Mouse (Mus musculus): ENCODE data around the gene Ccdc7a. TPM values are rescaled to one million over a fixed set of nuclear protein-coding genes. Genes with fewer than 3 reads are reported as not detected.

Ccdc7a gene
- polyA plus RNA-seq, 1 experiment from 2014 or later, result not detected

DNA sequence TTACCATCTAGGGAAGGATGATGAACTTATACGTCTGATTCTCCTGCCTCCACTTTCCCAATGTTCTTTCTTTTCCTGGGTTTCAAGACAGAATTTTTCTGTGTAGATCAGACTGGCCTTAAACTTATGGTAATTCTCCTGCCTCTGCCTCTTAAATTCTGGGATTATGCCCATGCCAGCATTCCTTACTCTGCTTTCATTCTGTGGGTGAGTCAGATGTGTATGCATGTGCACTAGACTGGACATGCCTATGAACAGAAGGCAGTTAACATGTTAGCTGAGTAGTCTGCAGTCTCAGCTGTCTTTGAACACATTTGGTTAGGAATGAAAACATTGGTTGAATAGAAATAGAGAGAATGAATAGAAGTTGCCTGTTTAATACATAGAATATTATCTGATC, 360.9 kb downstream of the Ccdc7a start:
- 90% methylated on average over 1 of the region's 1 CpGs for WGBS
- Histone ChIP-seq H3K4me1 (replicated peaks; ENCODE audit: control insufficient read depth, insufficient read depth, low read length) (no peaks in the 10 kb centered on the region), H3K4me3 (ENCODE audit: low read depth, low read length) (no peak overlapping the region), H3K9me3 (ENCODE audit: control insufficient read depth, low read length) (no peaks in the 10 kb centered on the region), H3K36me3 (ENCODE audit: control insufficient read depth, insufficient read depth, low read length) (0 out of 2 replicates have a peak, but pooled peaks cover 2% of the 10 kb centered on the region), H3K27me3 (ENCODE audit: control insufficient read depth, insufficient read depth, low read length) (no peaks in the 10 kb centered on the region), H3K4me2 (replicated peaks; ENCODE audit: low read depth, low read length) (no peak overlapping the region), H3K27ac (ENCODE audit: low read depth, low read length) (no peak overlapping the region), H3K9ac (ENCODE audit: low read depth, low read length) (no peak overlapping the region)
- DNase-seq (ENCODE audit: low spot score) (no peak), ATAC-seq (ENCODE audit: low FRiP score) (no peak)

DNA sequence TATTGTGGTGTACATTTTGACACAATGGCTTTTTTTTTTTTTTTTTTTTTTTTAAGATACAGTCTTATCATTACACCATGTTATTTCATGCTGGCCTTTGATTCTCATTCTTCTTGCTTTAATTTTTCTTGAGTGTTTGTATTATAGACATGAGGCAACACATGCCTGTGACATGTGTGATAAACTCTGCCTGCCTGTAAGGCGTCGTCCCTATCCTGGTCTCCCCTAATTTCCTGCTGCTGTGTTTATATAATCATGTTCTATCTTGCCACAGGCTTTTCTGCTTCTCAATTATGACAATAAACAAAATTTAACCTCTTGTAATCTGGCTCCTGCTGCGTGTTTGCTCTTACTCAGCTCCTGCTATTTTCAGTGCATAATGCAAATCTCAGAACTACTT, 367.4 kb downstream of the Ccdc7a start:
- no peak overlapping the region for H3K27ac ChIP-seq (ENCODE audit: low read depth, low read length)
- no peak overlapping the region for H3K4me2 ChIP-seq (replicated peaks; ENCODE audit: low read depth, low read length)
- H3K4me3 ChIP-seq (ENCODE audit: low read depth, low read length), result no peak overlapping the region
- no peak overlapping the region for H3K9ac ChIP-seq (ENCODE audit: low read depth, low read length)
- H3K9me3 ChIP-seq (ENCODE audit: control insufficient read depth, low read length), result no peaks in the 10 kb centered on the region
- WGBS, result 92% methylated on average over 3 of the region's 3 CpGs
- ATAC-seq (ENCODE audit: low FRiP score), result no peak
- H3K27me3 ChIP-seq (ENCODE audit: control insufficient read depth, insufficient read depth, low read length), result no peaks in the 10 kb centered on the region
- no peaks in the 10 kb centered on the region for H3K4me1 ChIP-seq (replicated peaks; ENCODE audit: control insufficient read depth, insufficient read depth, low read length)
- H3K36me3 ChIP-seq (ENCODE audit: control insufficient read depth, insufficient read depth, low read length), result no peaks in the 10 kb centered on the region
- no peak for DNase-seq (ENCODE audit: low spot score)

DNA sequence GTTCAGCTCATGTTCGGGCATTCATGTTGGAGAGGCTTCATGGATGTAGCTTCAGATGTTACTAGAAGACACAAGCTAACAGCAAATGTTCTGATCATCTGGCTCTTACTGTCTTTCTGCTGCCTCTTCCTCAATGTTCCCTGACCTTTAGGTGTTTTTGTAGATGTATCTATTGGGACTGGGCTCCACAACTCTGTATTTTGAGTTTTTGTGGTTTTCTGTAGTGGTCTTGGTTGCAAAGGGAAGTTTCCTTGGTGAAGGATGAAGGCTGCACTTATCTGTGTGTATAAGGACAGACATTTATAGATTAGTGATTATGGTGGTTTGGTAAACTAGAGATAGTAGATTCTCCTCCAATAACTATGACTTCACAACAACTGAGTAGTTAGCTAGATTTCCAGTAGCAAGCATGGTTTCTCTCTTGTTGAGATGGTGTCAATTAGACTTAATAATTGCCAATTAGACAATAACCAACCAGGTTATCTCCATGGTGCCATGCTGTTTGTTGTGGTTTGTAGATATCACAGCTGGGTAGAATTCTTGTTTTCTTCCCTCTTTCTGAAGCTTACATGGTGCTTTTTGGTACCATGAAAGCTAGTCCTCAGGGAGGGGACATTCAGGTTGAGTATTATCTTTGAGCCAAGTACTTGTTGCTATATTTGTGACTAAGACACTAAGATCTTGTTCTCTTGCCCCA, 368.5 kb downstream of the Ccdc7a start:
- Histone ChIP-seq H3K9ac (ENCODE audit: low read depth, low read length) (no peak overlapping the region), H3K36me3 (ENCODE audit: control insufficient read depth, insufficient read depth, low read length) (no peaks in the 10 kb centered on the region), H3K4me3 (ENCODE audit: low read depth, low read length) (no peak overlapping the region), H3K4me2 (replicated peaks; ENCODE audit: low read depth, low read length) (no peak overlapping the region), H3K4me1 (replicated peaks; ENCODE audit: control insufficient read depth, insufficient read depth, low read length) (no peaks in the 10 kb centered on the region), H3K27ac (ENCODE audit: low read depth, low read length) (no peak overlapping the region), H3K27me3 (ENCODE audit: control insufficient read depth, insufficient read depth, low read length) (no peaks in the 10 kb centered on the region), H3K9me3 (ENCODE audit: control insufficient read depth, low read length) (no peaks in the 10 kb centered on the region)
- WGBS, result 93% methylated on average over 1 of the region's 1 CpGs
- no peak for DNase-seq (ENCODE audit: low spot score)
- ATAC-seq (ENCODE audit: low FRiP score), result no peak

DNA sequence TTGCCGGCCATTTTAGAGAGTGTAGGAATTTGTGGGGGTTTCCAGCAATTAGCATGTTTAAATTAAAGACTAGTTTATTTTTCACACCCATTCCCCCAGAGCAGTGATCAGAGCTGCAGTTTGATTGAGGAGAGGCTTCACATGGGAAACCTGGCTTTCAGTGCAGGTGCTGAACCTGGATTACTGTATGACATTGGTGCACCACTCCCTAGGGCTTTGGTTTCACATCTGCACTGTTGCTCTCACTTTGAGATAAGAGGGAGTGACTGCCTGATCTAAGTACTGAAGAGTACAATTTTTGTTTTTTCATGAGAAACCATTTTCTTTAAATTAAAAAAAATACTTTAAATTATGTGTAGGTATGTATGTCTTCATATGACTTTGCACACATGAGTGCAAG, 375.3 kb downstream of the Ccdc7a start:
- Histone ChIP-seq H3K4me1 (replicated peaks; ENCODE audit: control insufficient read depth, insufficient read depth, low read length) (no peaks in the 10 kb centered on the region; the same call in 1 of the 2 replicates), H3K4me3 (ENCODE audit: low read depth, low read length) (no peak overlapping the region), H3K27ac (ENCODE audit: low read depth, low read length) (no peak overlapping the region), H3K36me3 (ENCODE audit: control insufficient read depth, insufficient read depth, low read length) (no peaks in the 10 kb centered on the region), H3K27me3 (ENCODE audit: control insufficient read depth, insufficient read depth, low read length) (no peaks in the 10 kb centered on the region), H3K4me2 (replicated peaks; ENCODE audit: low read depth, low read length) (no peak overlapping the region), H3K9me3 (ENCODE audit: control insufficient read depth, low read length) (no peaks in the 10 kb centered on the region), H3K9ac (ENCODE audit: low read depth, low read length) (no peak overlapping the region)
- ATAC-seq (ENCODE audit: low FRiP score) (no peak), DNase-seq (ENCODE audit: low spot score) (no peak)
- WGBS, result 89% methylated on average over 1 of the region's 1 CpGs

DNA sequence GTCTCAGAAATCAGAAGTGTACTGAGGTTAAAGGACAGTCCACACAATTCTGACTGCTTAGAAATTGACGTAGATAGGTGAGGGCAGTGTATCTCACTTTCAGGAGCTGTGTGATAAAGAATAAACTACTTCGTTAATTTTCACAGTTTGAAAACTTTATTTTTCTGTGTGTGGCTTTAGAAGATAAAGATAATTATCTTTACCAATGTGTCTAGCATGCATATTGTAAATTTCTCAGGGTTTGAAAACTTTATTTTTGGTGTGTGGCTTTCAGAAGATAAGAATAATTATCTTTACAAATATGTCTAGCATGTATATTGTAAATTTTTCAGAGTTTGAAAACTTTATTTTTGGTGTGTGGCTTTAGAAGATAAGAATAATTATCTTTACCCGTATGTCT, 376.6 kb downstream of the Ccdc7a start:
- H3K4me2 ChIP-seq (replicated peaks; ENCODE audit: low read depth, low read length), result no peak overlapping the region
- WGBS, result 88% methylated on average over 3 of the region's 3 CpGs
- H3K27ac ChIP-seq (ENCODE audit: low read depth, low read length), result no peak overlapping the region
- no peaks in the 10 kb centered on the region for H3K36me3 ChIP-seq (ENCODE audit: control insufficient read depth, insufficient read depth, low read length)
- H3K4me3 ChIP-seq (ENCODE audit: low read depth, low read length), result no peak overlapping the region
- no peak for DNase-seq (ENCODE audit: low spot score)
- H3K4me1 ChIP-seq (replicated peaks; ENCODE audit: control insufficient read depth, insufficient read depth, low read length), result no peaks in the 10 kb centered on the region; the same call in 1 of the 2 replicates
- no peak for ATAC-seq (ENCODE audit: low FRiP score)
- no peak overlapping the region for H3K9ac ChIP-seq (ENCODE audit: low read depth, low read length)
- H3K9me3 ChIP-seq (ENCODE audit: control insufficient read depth, low read length), result no peaks in the 10 kb centered on the region
- H3K27me3 ChIP-seq (ENCODE audit: control insufficient read depth, insufficient read depth, low read length), result no peaks in the 10 kb centered on the region

DNA sequence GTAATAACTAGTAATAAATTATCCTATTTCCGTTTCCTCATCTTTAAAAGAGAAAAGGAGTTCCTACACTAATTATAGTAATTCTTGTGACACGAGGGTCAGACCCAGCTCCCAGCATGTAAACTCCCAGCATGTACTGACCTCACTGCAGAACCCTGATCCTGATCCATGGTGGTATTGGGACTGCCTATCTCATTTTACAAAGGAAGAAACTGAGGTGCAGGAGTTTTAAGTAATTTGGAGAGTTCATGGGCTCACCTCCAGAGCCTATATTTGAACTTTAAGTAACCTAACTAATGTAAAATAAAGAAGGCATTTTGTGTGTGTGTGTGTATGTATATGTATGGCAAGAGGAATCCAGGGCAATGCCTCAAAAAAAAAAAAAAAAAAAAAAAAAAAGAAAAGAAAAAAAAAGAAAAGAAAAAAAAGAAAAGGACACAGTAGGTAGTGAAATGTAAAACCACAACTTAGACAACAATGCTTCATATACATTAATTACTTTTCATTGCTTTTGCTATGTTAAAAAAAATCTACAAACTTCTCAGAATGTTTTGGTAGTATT, 378.8 kb downstream of the Ccdc7a start:
- DNase-seq (ENCODE audit: low spot score), result no peak
- 2% methylated on average over 2 of the region's 2 CpGs for WGBS
- Histone ChIP-seq H3K36me3 (ENCODE audit: control insufficient read depth, insufficient read depth, low read length) (no peaks in the 10 kb centered on the region), H3K27me3 (ENCODE audit: control insufficient read depth, insufficient read depth, low read length) (no peaks in the 10 kb centered on the region), H3K9me3 (ENCODE audit: control insufficient read depth, low read length) (no peaks in the 10 kb centered on the region), H3K4me3 (ENCODE audit: low read depth, low read length) (peak overlapping the region; percentile 94), H3K4me1 (replicated peaks; ENCODE audit: control insufficient read depth, insufficient read depth, low read length) (no peaks in the 10 kb centered on the region; the same call in 1 of the 2 replicates), H3K9ac (ENCODE audit: low read depth, low read length) (peak overlapping the region; percentile 96), H3K27ac (ENCODE audit: low read depth, low read length) (peak overlapping the region; percentile 99), H3K4me2 (replicated peaks; ENCODE audit: low read depth, low read length) (peak overlapping the region; percentile 62)
- ATAC-seq (ENCODE audit: low FRiP score), result no peak

DNA sequence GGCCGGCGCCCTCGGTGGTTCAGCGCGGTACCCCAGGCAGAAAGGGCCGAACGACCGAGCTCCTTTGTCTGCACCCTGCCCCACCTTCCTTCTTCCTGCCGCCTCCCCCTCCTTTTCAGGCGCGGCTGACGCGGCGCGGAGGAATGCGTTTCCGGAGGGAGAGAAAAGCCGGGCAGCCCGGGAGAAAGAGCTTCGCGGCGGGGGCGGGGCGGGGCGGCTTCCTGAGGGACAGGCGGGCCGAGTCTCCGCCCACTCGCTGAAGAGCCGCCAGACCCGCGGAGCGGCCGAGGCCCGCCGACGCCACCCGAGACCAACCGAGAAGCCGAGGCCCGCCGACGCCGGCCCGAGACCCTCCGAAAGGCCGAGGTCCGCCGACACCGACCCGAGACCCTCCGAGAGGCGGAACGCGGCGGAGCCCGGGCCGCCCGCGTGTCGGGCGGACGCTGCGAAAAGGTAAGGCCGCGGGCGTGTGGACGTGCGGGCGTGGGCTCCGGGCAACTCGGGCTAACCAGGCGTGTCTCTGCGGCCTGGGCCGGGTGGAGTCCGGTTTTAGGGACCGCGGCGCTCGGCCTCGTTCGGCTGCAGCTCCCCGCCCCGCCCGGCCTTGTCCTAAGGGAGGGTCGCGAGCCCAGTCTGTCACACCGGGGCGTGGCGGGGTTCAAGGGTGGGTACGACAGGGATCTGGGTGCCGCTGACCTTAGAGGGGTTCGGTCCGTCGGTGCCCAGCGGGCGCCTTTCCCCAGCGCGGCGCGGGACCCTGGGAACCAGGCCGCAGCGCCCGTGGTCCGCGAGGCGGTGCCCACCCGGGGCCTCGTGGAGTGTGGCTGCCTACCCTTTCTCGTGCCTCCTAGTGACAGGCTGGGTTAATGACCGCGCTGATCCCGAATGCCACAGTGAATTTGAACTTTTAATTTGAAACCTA, 379.5 kb downstream of the Ccdc7a start, which contains the start of gene Itgb1:
Gene Itgb1, plus strand, starts transcription at position 148 of the 922 bp plus-strand sequence.
- H3K4me3 ChIP-seq (ENCODE audit: low read depth, low read length), result peak within 1 kb of the TSS; percentile 94
- H3K9me3 ChIP-seq (ENCODE audit: control insufficient read depth, low read length), result no peaks in the 10 kb centered on the region
- peak within 1 kb of the TSS; percentile 96 for H3K9ac ChIP-seq (ENCODE audit: low read depth, low read length)
- no peaks in the 10 kb centered on the region; the same call in 1 of the 2 replicates for H3K4me1 ChIP-seq (replicated peaks; ENCODE audit: control insufficient read depth, insufficient read depth, low read length)
- peak within 1 kb of the TSS; percentile 99 for H3K27ac ChIP-seq (ENCODE audit: low read depth, low read length)
- H3K27me3 ChIP-seq (ENCODE audit: control insufficient read depth, insufficient read depth, low read length), result no peaks in the 10 kb centered on the region
- no peaks in the 10 kb centered on the region for H3K36me3 ChIP-seq (ENCODE audit: control insufficient read depth, insufficient read depth, low read length)
- peak; percentile 96 for DNase-seq (ENCODE audit: low spot score)
- WGBS, result under 1% methylated on average over 81 of the region's 113 CpGs
- peak within 1 kb of the TSS; percentile 62 for H3K4me2 ChIP-seq (replicated peaks; ENCODE audit: low read depth, low read length)
- ATAC-seq (ENCODE audit: low FRiP score), result peak; percentile 95

DNA sequence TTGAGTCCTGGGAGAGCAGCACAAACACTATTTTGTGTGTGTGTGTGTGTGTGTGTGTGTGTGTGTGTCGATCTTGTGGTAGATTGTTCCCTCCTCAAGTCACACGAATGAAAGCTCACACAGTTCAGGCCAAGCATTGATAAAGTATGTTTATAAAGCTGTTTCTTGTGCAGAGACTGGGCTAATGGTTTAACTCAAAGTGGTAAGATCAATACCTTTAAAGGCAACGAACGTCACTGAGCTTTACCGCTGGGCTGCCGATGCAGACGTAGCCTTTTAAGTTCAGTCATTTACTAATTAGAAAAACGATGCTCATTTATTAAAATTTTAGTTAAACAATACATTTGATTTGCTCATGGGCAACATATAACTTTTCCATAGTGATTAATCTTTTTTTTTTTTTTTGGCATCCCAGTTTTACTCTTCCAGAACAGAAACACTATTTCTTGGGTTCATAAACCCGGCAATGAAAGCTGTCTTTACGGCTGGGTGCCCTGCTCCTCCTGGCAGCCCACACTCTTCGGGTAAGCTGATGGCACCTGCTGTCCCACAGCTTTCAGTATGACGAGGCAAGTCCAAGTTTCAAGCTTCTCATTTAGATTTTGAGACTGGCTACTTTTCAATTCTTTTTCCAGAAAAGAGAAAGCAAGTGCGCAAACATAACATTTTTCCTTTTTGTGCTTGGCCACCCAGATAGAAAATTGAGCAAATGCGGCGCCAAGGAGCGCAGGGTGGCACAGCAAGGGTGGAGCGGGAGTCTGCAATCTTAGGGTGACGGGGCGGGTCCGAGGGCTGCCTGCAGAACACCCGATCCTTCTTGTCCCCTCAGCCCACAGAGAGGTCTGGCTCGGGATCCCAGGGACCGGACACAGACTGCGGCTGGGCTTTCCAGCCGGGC, 380.5 kb downstream of the Ccdc7a start:
- ATAC-seq (ENCODE audit: low FRiP score), result peak; percentile 67
- H3K4me2 ChIP-seq (replicated peaks; ENCODE audit: low read depth, low read length), result peak overlapping the region; percentile 60
- H3K27ac ChIP-seq (ENCODE audit: low read depth, low read length), result peak overlapping the region; percentile 99
- H3K4me3 ChIP-seq (ENCODE audit: low read depth, low read length), result peak overlapping the region; percentile 94
- 13% methylated on average over 25 of the region's 25 CpGs for WGBS
- no peaks in the 10 kb centered on the region for H3K36me3 ChIP-seq (ENCODE audit: control insufficient read depth, insufficient read depth, low read length)
- DNase-seq (ENCODE audit: low spot score), result peak; percentile 31
- H3K9me3 ChIP-seq (ENCODE audit: control insufficient read depth, low read length), result no peaks in the 10 kb centered on the region
- H3K4me1 ChIP-seq (replicated peaks; ENCODE audit: control insufficient read depth, insufficient read depth, low read length), result no peaks in the 10 kb centered on the region; the same call in 1 of the 2 replicates
- H3K27me3 ChIP-seq (ENCODE audit: control insufficient read depth, insufficient read depth, low read length), result no peaks in the 10 kb centered on the region
- H3K9ac ChIP-seq (ENCODE audit: low read depth, low read length), result peak overlapping the region; percentile 96

Data from hindbrain, embryonic 11.5 days (tissue).